Mouse (Mus musculus) kidney, embryonic 16.5 days (tissue): Measurements from ENCODE around the gene Samm50. TPM values are rescaled to one million over a fixed set of nuclear protein-coding genes. Genes with fewer than 3 reads are reported as not detected.

Experiments
- ATAC-seq: fragments of 200-750 bp; cut with Nextera tagmentation; 2 replicates; pipeline ENCODE4 v1.8.0; 2017; ENCODE audit warnings: moderate TSS enrichment; ENCODE audit not compliant: low FRiP score, low TSS enrichment
- H3K27ac ChIP-seq: fragments of 300-500 bp; sonication (generic); 2 replicates; pipeline ENCODE4 v1.5.1; 2014; ENCODE audit warnings: low read length
- H3K27me3 ChIP-seq: fragments of 300-500 bp; sonication (generic); 2 replicates; pipeline ENCODE4 v1.6.1; 2014; ENCODE audit warnings: low read length, control low read depth, mixed read lengths; ENCODE audit not compliant: insufficient read depth
- H3K36me3 ChIP-seq: fragments of 300-500 bp; sonication (generic); 2 replicates; pipeline ENCODE4 v1.6.1; 2014; ENCODE audit warnings: low read length, control low read depth, mixed read lengths; ENCODE audit not compliant: insufficient read depth
- H3K4me1 ChIP-seq: fragments of 300-500 bp; sonication (generic); 2 replicates; pipeline ENCODE4 v1.6.1; 2014; ENCODE audit warnings: low read length, control low read depth, mixed read lengths; ENCODE audit not compliant: insufficient read depth
- H3K4me2 ChIP-seq: fragments of 300-500 bp; sonication (generic); replicated peaks from 2 replicates; pipeline ENCODE4 v1.6.1; 2014; ENCODE audit warnings: low read depth, low read length
- H3K4me3 ChIP-seq: fragments of 300-500 bp; sonication (generic); 2 replicates; pipeline ENCODE4 v1.5.1; 2014; ENCODE audit warnings: mild to moderate bottlenecking, low read length
- H3K9ac ChIP-seq: fragments of 300-500 bp; sonication (generic); replicated peaks from 2 replicates; pipeline ENCODE4 v1.6.1; 2014; ENCODE audit warnings: low read length
- H3K9me3 ChIP-seq: fragments of 300-500 bp; sonication (generic); 2 replicates; pipeline ENCODE4 v1.6.1; 2016; ENCODE audit warnings: low read length, control low read depth
- WGBS: fragments of 180-500 bp; shearing (Covaris S2); extraction: QIAGEN DNeasy Blood & Tissue Kit; methylation state at CpG from one replicate; pipeline ENCODE4 v1.1.7; 2014; 5-methylcytosine and 5-hydroxymethylcytosine counted together
- microRNA-seq: library from miRNA; unstranded; fragments of <30 nt; microRNA quantifications from one replicate; pipeline ENCODE4, GENCODE M21; 2016
- polyA plus RNA-seq: library from polyadenylated mRNA; unstranded; fragments of >200 nt; fragmentation: Nextera tagmentation; extraction: Ambion mirVana; gene quantifications from 2 replicates; pipeline ENCODE4 v1.2.1, GENCODE M21; 2015

The Samm50 gene
- polyA plus RNA-seq, 1 experiment from 2014 or later, result 143 TPM

GRCm38 (mm10) chr15:84260123-84260822 is 68.2 kb downstream of the Samm50 start:
- Histone ChIP-seq H3K36me3 (no peaks in the 10 kb centered on the region), H3K9me3 (no peaks in the 10 kb centered on the region), H3K9ac (no peak overlapping the region), H3K27ac (no peak overlapping the region), H3K4me2 (no peak overlapping the region), H3K4me3 (no peak overlapping the region), H3K27me3 (0 out of 2 replicates have a peak, but pooled peaks cover 2% of the 10 kb centered on the region), H3K4me1 (no peaks in the 10 kb centered on the region)
- 26% methylated on average over 22 of the region's 22 CpGs for WGBS
- 0 out of 2 replicates have a peak, but pooled peaks have one; percentile 49 for ATAC-seq

- Histone ChIP-seq H3K9me3 (no peaks in the 10 kb centered on the region), H3K9ac (no peak overlapping the region), H3K27ac (no peak overlapping the region), H3K27me3 (0 out of 2 replicates have a peak, but pooled peaks cover 2% of the 10 kb centered on the region), H3K36me3 (no peaks in the 10 kb centered on the region), H3K4me1 (no peaks in the 10 kb centered on the region), H3K4me3 (no peak overlapping the region), H3K4me2 (no peak overlapping the region)
- no peak for ATAC-seq
- WGBS, result 94% methylated on average over 6 of the region's 6 CpGs
These were observed 70.6 kb downstream of the Samm50 start for GRCm38 (mm10) chr15:84262630-84263029.

GRCm38 (mm10) chr15:84263573-84263972 is 71.5 kb downstream of the Samm50 start:
- Histone ChIP-seq H3K36me3 (no peaks in the 10 kb centered on the region), H3K4me1 (no peaks in the 10 kb centered on the region), H3K9ac (no peak overlapping the region), H3K27ac (no peak overlapping the region), H3K27me3 (0 out of 2 replicates have a peak, but pooled peaks cover 2% of the 10 kb centered on the region), H3K4me2 (no peak overlapping the region), H3K4me3 (no peak overlapping the region), H3K9me3 (no peaks in the 10 kb centered on the region)
- 36% methylated on average over 2 of the region's 2 CpGs for WGBS
- ATAC-seq, result no peak

- Histone ChIP-seq H3K4me1 (no peaks in the 10 kb centered on the region), H3K4me3 (no peak overlapping the region), H3K9me3 (no peaks in the 10 kb centered on the region), H3K4me2 (no peak overlapping the region), H3K27ac (no peak overlapping the region), H3K9ac (no peak overlapping the region; the same call in 1 of the 2 replicates), H3K36me3 (no peaks in the 10 kb centered on the region), H3K27me3 (no peaks in the 10 kb centered on the region)
- no peak for ATAC-seq
- WGBS, result 67% methylated on average over 11 of the region's 11 CpGs
These were observed 73.1 kb downstream of the Samm50 start for GRCm38 (mm10) chr15:84265141-84265540.

- Histone ChIP-seq H3K27me3 (no peaks in the 10 kb centered on the region), H3K4me3 (no peak overlapping the region), H3K9ac (no peak overlapping the region), H3K9me3 (no peaks in the 10 kb centered on the region), H3K4me1 (no peaks in the 10 kb centered on the region), H3K27ac (no peak overlapping the region), H3K36me3 (no peaks in the 10 kb centered on the region), H3K4me2 (no peak overlapping the region)
- ATAC-seq, result no peak
- WGBS, result 79% methylated on average over 4 of the region's 4 CpGs
These were observed 74.2 kb downstream of the Samm50 start for GRCm38 (mm10) chr15:84266290-84266689.

Small RNA genes within 50 kb of the gene (microRNA-seq; reads per million reads assigned to microRNA genes)
- gene Mir6392, result not detected

Other genes with a start within 250 kb of the Samm50 start
- gene Efcab6, start 126.9 kb upstream of the Samm50 start, polyA plus RNA-seq, result 0.16 and 0.17 TPM in 2 replicates
- gene Sult4a1, start 86.5 kb upstream of the Samm50 start, polyA plus RNA-seq, result 0.65 and 1.3 TPM in 2 replicates
- gene Pnpla5, start 69.1 kb upstream of the Samm50 start, polyA plus RNA-seq, result not detected in 2 replicates
- 0.53 and 1.1 TPM in 2 replicates for gene Pnpla3, start 24.4 kb upstream of the Samm50 start, polyA plus RNA-seq
- gene Parvb, start 39.8 kb downstream of the Samm50 start, polyA plus RNA-seq, result 3.1 and 3.5 TPM in 2 replicates
- gene Parvg, start 131.8 kb downstream of the Samm50 start, polyA plus RNA-seq, result 1.6 and 2.1 TPM in 2 replicates